Mouse (Mus musculus): ENCODE measurements around the gene Snapc4. TPM values are rescaled to one million over a fixed set of nuclear protein-coding genes. Genes with fewer than 3 reads are reported as not detected.

Snapc4 gene
- total RNA-seq, 2 experiments from 2014 or later = 72.5 to 88.9 TPM

- peak overlapping the region; percentile 79 for H3K27ac ChIP-seq
- TF ChIP-seq CTCF (conservative IDR thresholded peaks at IDR 0.05) = peak; percentile 87
- peak in 1 of 2 experiments; percentile 60 for DNase-seq (ENCODE audit: low spot score in 2 of 2)
- H3K4me3 ChIP-seq = no peak overlapping the region
These were observed 54.9 kb downstream of the Snapc4 start for GRCm38 (mm10) chr2:26325386-26326181.

GRCm38 (mm10) chr2:26324917-26325316 lies 55.5 kb downstream of the Snapc4 start:
- H3K27ac ChIP-seq = peak overlapping the region; percentile 79
- H3K4me3 ChIP-seq = no peak overlapping the region
- peak; percentile 64 to 69 for DNase-seq (ENCODE audit: low spot score in 2 of 2)
- TF ChIP-seq CTCF (conservative IDR thresholded peaks at IDR 0.05) = peak; percentile 86

- no peak overlapping the region for H3K4me3 ChIP-seq
- DNase-seq (ENCODE audit: low spot score in 2 of 2) = no peak
- TF ChIP-seq CTCF (conservative IDR thresholded peaks at IDR 0.05) = no peak
- H3K27ac ChIP-seq = no peak overlapping the region
These were observed 56.7 kb downstream of the Snapc4 start for GRCm38 (mm10) chr2:26323589-26324325.

- H3K27ac ChIP-seq = no peak overlapping the region
- no peak overlapping the region for H3K4me3 ChIP-seq
- TF ChIP-seq CTCF (conservative IDR thresholded peaks at IDR 0.05) = no peak
- DNase-seq (ENCODE audit: low spot score in 2 of 2) = no peak
These were observed 59.9 kb downstream of the Snapc4 start for GRCm38 (mm10) chr2:26320245-26321185.

GRCm38 (mm10) chr2:26319519-26320244 lies 60.8 kb downstream of the Snapc4 start:
- Histone ChIP-seq H3K27ac (peak overlapping the region; percentile 48; the same call in 1 of the 2 replicates), H3K4me3 (no peak overlapping the region)
- no peak for DNase-seq (ENCODE audit: low spot score in 2 of 2)
- no peak for TF ChIP-seq CTCF (conservative IDR thresholded peaks at IDR 0.05)

GRCm38 (mm10) chr2:26319109-26319508 lies 61.3 kb downstream of the Snapc4 start:
- Histone ChIP-seq H3K4me3 (no peak overlapping the region), H3K27ac (peak overlapping the region; percentile 48; the same call in 1 of the 2 replicates)
- TF ChIP-seq CTCF (conservative IDR thresholded peaks at IDR 0.05) = no peak
- DNase-seq (ENCODE audit: low spot score in 2 of 2) = no peak

GRCm38 (mm10) chr2:26317991-26318672 lies 62.3 kb downstream of the Snapc4 start:
- TF ChIP-seq CTCF (conservative IDR thresholded peaks at IDR 0.05) = no peak
- DNase-seq (ENCODE audit: low spot score in 2 of 2) = no peak
- H3K27ac ChIP-seq = no peak overlapping the region
- H3K4me3 ChIP-seq = no peak overlapping the region

- no peak overlapping the region; the same call in 1 of the 2 replicates for H3K4me3 ChIP-seq
- peak overlapping the region; percentile 94 for H3K27ac ChIP-seq
- TF ChIP-seq CTCF (conservative IDR thresholded peaks at IDR 0.05) = no peak
- no peak for DNase-seq (ENCODE audit: low spot score in 2 of 2)
These were observed 63.1 kb downstream of the Snapc4 start for GRCm38 (mm10) chr2:26317371-26317770.

GRCm38 (mm10) chr2:26316576-26317246 lies 63.7 kb downstream of the Snapc4 start:
- peak overlapping the region; percentile 94 for H3K27ac ChIP-seq
- no peak for DNase-seq (ENCODE audit: low spot score in 2 of 2)
- TF ChIP-seq CTCF (conservative IDR thresholded peaks at IDR 0.05) = no peak

GRCm38 (mm10) chr2:26315925-26316311 lies 64.5 kb downstream of the Snapc4 start:
- Histone ChIP-seq H3K4me3 (peak overlapping the region; percentile 96), H3K27ac (peak overlapping the region; percentile 94)
- DNase-seq (ENCODE audit: low spot score in 2 of 2) = no peak
- TF ChIP-seq CTCF (conservative IDR thresholded peaks at IDR 0.05) = no peak

More at GRCm38 (mm10) chr2:26316576-26317246, 63.7 kb downstream of the Snapc4 start:
- peak overlapping the region; percentile 96 for H3K4me3 ChIP-seq

All from layer of hippocampus, adult 2 months (tissue).